Mouse (Mus musculus): ENCODE measurements around the gene Dcst1. TPM values are rescaled to one million over a fixed set of nuclear protein-coding genes. Genes with fewer than 3 reads are reported as not detected.

Gene Dcst1
- polyA plus RNA-seq, 1 experiment = 2.2 TPM

- TF ChIP-seq CTCF (conservative IDR thresholded peaks at IDR 0.05; ENCODE audit: insufficient read depth, insufficient read length, low read depth, low read length) = no peak
- TF ChIP-seq POLR2A (IDR thresholded peaks at IDR 0.05; ENCODE audit: low read depth, low read length) = no peak
- Histone ChIP-seq H3K27me3 (replicated peaks; ENCODE audit: control insufficient read depth, insufficient read depth, low read length) (no peaks in the 10 kb centered on the region), H3K4me3 (ENCODE audit: insufficient read depth, low read depth, low read length) (no peak overlapping the region), H3K36me3 (ENCODE audit: control insufficient read depth, insufficient read depth, low read length) (no peaks in the 10 kb centered on the region), H3K4me1 (ENCODE audit: control insufficient read depth, insufficient read depth, low read length) (no peaks in the 10 kb centered on the region), H3K27ac (ENCODE audit: insufficient read depth, low read depth, low read length) (no peak overlapping the region)
- no peak for DNase-seq
- WGBS = 64% methylated on average over 10 of the region's 10 CpGs
These were observed 33.0 kb downstream of the Dcst1 start for GRCm38 (mm10) chr3:89332013-89332412.

- Histone ChIP-seq H3K36me3 (ENCODE audit: control insufficient read depth, insufficient read depth, low read length) (no peaks in the 10 kb centered on the region), H3K4me1 (ENCODE audit: control insufficient read depth, insufficient read depth, low read length) (no peaks in the 10 kb centered on the region), H3K27ac (ENCODE audit: insufficient read depth, low read depth, low read length) (no peak overlapping the region), H3K4me3 (ENCODE audit: insufficient read depth, low read depth, low read length) (no peak overlapping the region), H3K27me3 (replicated peaks; ENCODE audit: control insufficient read depth, insufficient read depth, low read length) (no peaks in the 10 kb centered on the region)
- 81% methylated on average over 13 of the region's 13 CpGs for WGBS
- DNase-seq = no peak
- no peak for TF ChIP-seq POLR2A (IDR thresholded peaks at IDR 0.05; ENCODE audit: low read depth, low read length)
- TF ChIP-seq CTCF (conservative IDR thresholded peaks at IDR 0.05; ENCODE audit: insufficient read depth, insufficient read length, low read depth, low read length) = no peak
These were observed 33.5 kb downstream of the Dcst1 start for GRCm38 (mm10) chr3:89331561-89331960.

GRCm38 (mm10) chr3:89330948-89331347 is 34.1 kb downstream of the Dcst1 start:
- no peak overlapping the region for H3K4me3 ChIP-seq (ENCODE audit: insufficient read depth, low read depth, low read length)
- no peaks in the 10 kb centered on the region for H3K36me3 ChIP-seq (ENCODE audit: control insufficient read depth, insufficient read depth, low read length)
- no peaks in the 10 kb centered on the region for H3K4me1 ChIP-seq (ENCODE audit: control insufficient read depth, insufficient read depth, low read length)
- H3K27ac ChIP-seq (ENCODE audit: insufficient read depth, low read depth, low read length) = no peak overlapping the region
- DNase-seq = no peak
- H3K27me3 ChIP-seq (replicated peaks; ENCODE audit: control insufficient read depth, insufficient read depth, low read length) = no peaks in the 10 kb centered on the region
- WGBS = 43% methylated on average over 10 of the region's 10 CpGs
- TF ChIP-seq CTCF (conservative IDR thresholded peaks at IDR 0.05; ENCODE audit: insufficient read depth, insufficient read length, low read depth, low read length) (no peak), POLR2A (IDR thresholded peaks at IDR 0.05; ENCODE audit: low read depth, low read length) (no peak)

GRCm38 (mm10) chr3:89330346-89330745 is 34.7 kb downstream of the Dcst1 start:
- no peak for TF ChIP-seq POLR2A (IDR thresholded peaks at IDR 0.05; ENCODE audit: low read depth, low read length)
- TF ChIP-seq CTCF (conservative IDR thresholded peaks at IDR 0.05; ENCODE audit: insufficient read depth, insufficient read length, low read depth, low read length) = no peak
- Histone ChIP-seq H3K27me3 (replicated peaks; ENCODE audit: control insufficient read depth, insufficient read depth, low read length) (no peaks in the 10 kb centered on the region), H3K4me3 (ENCODE audit: insufficient read depth, low read depth, low read length) (no peak overlapping the region), H3K4me1 (ENCODE audit: control insufficient read depth, insufficient read depth, low read length) (no peaks in the 10 kb centered on the region), H3K27ac (ENCODE audit: insufficient read depth, low read depth, low read length) (no peak overlapping the region), H3K36me3 (ENCODE audit: control insufficient read depth, insufficient read depth, low read length) (no peaks in the 10 kb centered on the region)
- 66% methylated on average over 3 of the region's 3 CpGs for WGBS
- DNase-seq = no peak

GRCm38 (mm10) chr3:89328623-89329022 is 36.4 kb downstream of the Dcst1 start:
- no peak overlapping the region for H3K4me3 ChIP-seq (ENCODE audit: insufficient read depth, low read depth, low read length)
- WGBS = 29% methylated on average over 4 of the region's 4 CpGs
- no peaks in the 10 kb centered on the region for H3K27me3 ChIP-seq (replicated peaks; ENCODE audit: control insufficient read depth, insufficient read depth, low read length)
- no peak overlapping the region for H3K27ac ChIP-seq (ENCODE audit: insufficient read depth, low read depth, low read length)
- H3K36me3 ChIP-seq (ENCODE audit: control insufficient read depth, insufficient read depth, low read length) = no peaks in the 10 kb centered on the region
- TF ChIP-seq POLR2A (IDR thresholded peaks at IDR 0.05; ENCODE audit: low read depth, low read length) = no peak
- TF ChIP-seq CTCF (conservative IDR thresholded peaks at IDR 0.05; ENCODE audit: insufficient read depth, insufficient read length, low read depth, low read length) = no peak
- H3K4me1 ChIP-seq (ENCODE audit: control insufficient read depth, insufficient read depth, low read length) = no peaks in the 10 kb centered on the region
- DNase-seq = no peak

- Histone ChIP-seq H3K27ac (ENCODE audit: insufficient read depth, low read depth, low read length) (no peak overlapping the region), H3K4me1 (ENCODE audit: control insufficient read depth, insufficient read depth, low read length) (no peaks in the 10 kb centered on the region), H3K4me3 (ENCODE audit: insufficient read depth, low read depth, low read length) (no peak overlapping the region), H3K36me3 (ENCODE audit: control insufficient read depth, insufficient read depth, low read length) (no peaks in the 10 kb centered on the region), H3K27me3 (replicated peaks; ENCODE audit: control insufficient read depth, insufficient read depth, low read length) (no peaks in the 10 kb centered on the region)
- 42% methylated on average over 9 of the region's 9 CpGs for WGBS
- no peak for TF ChIP-seq POLR2A (IDR thresholded peaks at IDR 0.05; ENCODE audit: low read depth, low read length)
- DNase-seq = no peak
These were observed 37.6 kb downstream of the Dcst1 start for GRCm38 (mm10) chr3:89327371-89327870.

- 96% methylated on average over 8 of the region's 8 CpGs for WGBS
These were observed 39.2 kb downstream of the Dcst1 start for GRCm38 (mm10) chr3:89325882-89326281.

More at GRCm38 (mm10) chr3:89325882-89326281, 39.2 kb downstream of the Dcst1 start:
- no peak for TF ChIP-seq POLR2A (IDR thresholded peaks at IDR 0.05; ENCODE audit: low read depth, low read length)
- no peak for TF ChIP-seq CTCF (conservative IDR thresholded peaks at IDR 0.05; ENCODE audit: insufficient read depth, insufficient read length, low read depth, low read length)
- Histone ChIP-seq H3K27ac (ENCODE audit: insufficient read depth, low read depth, low read length) (no peak overlapping the region), H3K36me3 (ENCODE audit: control insufficient read depth, insufficient read depth, low read length) (no peaks in the 10 kb centered on the region), H3K4me1 (ENCODE audit: control insufficient read depth, insufficient read depth, low read length) (peaks cover 10% of the 10 kb centered on the region; the same call in 1 of the 2 replicates), H3K4me3 (ENCODE audit: insufficient read depth, low read depth, low read length) (no peak overlapping the region), H3K27me3 (replicated peaks; ENCODE audit: control insufficient read depth, insufficient read depth, low read length) (no peaks in the 10 kb centered on the region; the same call in 1 of the 2 replicates)
- no peak for DNase-seq

All from kidney, adult 2 months (tissue).